Mouse (Mus musculus): ENCODE data around the gene Mgp. TPM values are rescaled to one million over a fixed set of nuclear protein-coding genes. Genes with fewer than 3 reads are reported as not detected.

Mgp gene
- polyA plus RNA-seq (2014; fragmentation: Nextera tagmentation; extraction: Ambion mirVana): 1.6 and 2.4 TPM in 2 replicates

- H3K27me3 ChIP-seq (ENCODE audit: control insufficient read depth, insufficient read depth, low read length): no peaks in the 10 kb centered on the region
- H3K4me3 ChIP-seq (ENCODE audit: low read depth, low read length): no peak within 1 kb of the TSS
- ATAC-seq (ENCODE audit: low FRiP score): no peak
- no peak within 1 kb of the TSS for H3K27ac ChIP-seq (ENCODE audit: low read depth, low read length)
- H3K36me3 ChIP-seq (ENCODE audit: control insufficient read depth, insufficient read depth, low read length): no peaks in the 10 kb centered on the region
- no peak within 1 kb of the TSS for H3K4me2 ChIP-seq
- H3K4me1 ChIP-seq (ENCODE audit: control insufficient read depth, insufficient read depth, low read length): no peaks in the 10 kb centered on the region
- H3K9ac ChIP-seq (ENCODE audit: low read length): no peak within 1 kb of the TSS
- no peak for DNase-seq (ENCODE audit: low spot score, missing footprints)
- no peaks in the 10 kb centered on the region for H3K9me3 ChIP-seq (ENCODE audit: control insufficient read depth, low read length)
- 66% methylated on average over 9 of the region's 9 CpGs for WGBS
Measured at GRCm38 (mm10) chr6:136875670-136876069, at the start of gene Mgp. Mgp (minus strand) TSS chr6:136875823.

- WGBS: 82% methylated on average over 8 of the region's 8 CpGs
- Histone ChIP-seq H3K9me3 (ENCODE audit: control insufficient read depth, low read length) (no peaks in the 10 kb centered on the region), H3K4me3 (ENCODE audit: low read depth, low read length) (no peak overlapping the region), H3K27ac (ENCODE audit: low read depth, low read length) (no peak overlapping the region), H3K9ac (ENCODE audit: low read length) (no peak overlapping the region), H3K4me2 (no peak overlapping the region), H3K36me3 (ENCODE audit: control insufficient read depth, insufficient read depth, low read length) (no peaks in the 10 kb centered on the region), H3K27me3 (ENCODE audit: control insufficient read depth, insufficient read depth, low read length) (no peaks in the 10 kb centered on the region), H3K4me1 (ENCODE audit: control insufficient read depth, insufficient read depth, low read length) (no peaks in the 10 kb centered on the region)
- no peak for ATAC-seq (ENCODE audit: low FRiP score)
- no peak for DNase-seq (ENCODE audit: low spot score, missing footprints)
Measured at GRCm38 (mm10) chr6:136925049-136925448, 49.4 kb upstream of the Mgp start.

GRCm38 (mm10) chr6:136923532-136923931 is 47.9 kb upstream of the Mgp start, which contains the start of gene Pde6h:
Pde6h (plus strand) TSS chr6:136923832.
- ATAC-seq (ENCODE audit: low FRiP score) (no peak), DNase-seq (ENCODE audit: low spot score, missing footprints) (no peak)
- Histone ChIP-seq H3K27me3 (ENCODE audit: control insufficient read depth, insufficient read depth, low read length) (no peaks in the 10 kb centered on the region), H3K9ac (ENCODE audit: low read length) (no peak within 1 kb of the TSS), H3K27ac (ENCODE audit: low read depth, low read length) (no peak within 1 kb of the TSS), H3K4me2 (no peak within 1 kb of the TSS), H3K36me3 (ENCODE audit: control insufficient read depth, insufficient read depth, low read length) (no peaks in the 10 kb centered on the region), H3K4me1 (ENCODE audit: control insufficient read depth, insufficient read depth, low read length) (no peaks in the 10 kb centered on the region), H3K4me3 (ENCODE audit: low read depth, low read length) (no peak within 1 kb of the TSS), H3K9me3 (ENCODE audit: control insufficient read depth, low read length) (no peaks in the 10 kb centered on the region)
- 93% methylated on average over 8 of the region's 8 CpGs for WGBS

GRCm38 (mm10) chr6:136922871-136923270 is 47.2 kb upstream of the Mgp start:
- Histone ChIP-seq H3K4me2 (no peak overlapping the region), H3K9ac (ENCODE audit: low read length) (no peak overlapping the region), H3K4me3 (ENCODE audit: low read depth, low read length) (no peak overlapping the region), H3K4me1 (ENCODE audit: control insufficient read depth, insufficient read depth, low read length) (no peaks in the 10 kb centered on the region), H3K9me3 (ENCODE audit: control insufficient read depth, low read length) (no peaks in the 10 kb centered on the region), H3K27me3 (ENCODE audit: control insufficient read depth, insufficient read depth, low read length) (no peaks in the 10 kb centered on the region), H3K36me3 (ENCODE audit: control insufficient read depth, insufficient read depth, low read length) (no peaks in the 10 kb centered on the region), H3K27ac (ENCODE audit: low read depth, low read length) (no peak overlapping the region)
- DNase-seq (ENCODE audit: low spot score, missing footprints) (no peak), ATAC-seq (ENCODE audit: low FRiP score) (no peak)
- WGBS: 88% methylated on average over 7 of the region's 7 CpGs

- no peak for ATAC-seq (ENCODE audit: low FRiP score)
- H3K9ac ChIP-seq (ENCODE audit: low read length): no peak within 1 kb of the TSS
- no peak within 1 kb of the TSS for H3K4me2 ChIP-seq
- no peaks in the 10 kb centered on the region for H3K4me1 ChIP-seq (ENCODE audit: control insufficient read depth, insufficient read depth, low read length)
- no peak within 1 kb of the TSS for H3K4me3 ChIP-seq (ENCODE audit: low read depth, low read length)
- H3K36me3 ChIP-seq (ENCODE audit: control insufficient read depth, insufficient read depth, low read length): no peaks in the 10 kb centered on the region
- no peak within 1 kb of the TSS for H3K27ac ChIP-seq (ENCODE audit: low read depth, low read length)
- WGBS: 82% methylated on average over 5 of the region's 5 CpGs
- DNase-seq (ENCODE audit: low spot score, missing footprints): no peak
- H3K9me3 ChIP-seq (ENCODE audit: control insufficient read depth, low read length): no peaks in the 10 kb centered on the region
- no peaks in the 10 kb centered on the region for H3K27me3 ChIP-seq (ENCODE audit: control insufficient read depth, insufficient read depth, low read length)
Measured at GRCm38 (mm10) chr6:136922080-136922479, 46.5 kb upstream of the Mgp start, which contains the start of gene Erp27. Erp27 (minus strand) TSS chr6:136922180.

GRCm38 (mm10) chr6:136921601-136922000 is 46.0 kb upstream of the Mgp start:
- Histone ChIP-seq H3K9me3 (ENCODE audit: control insufficient read depth, low read length) (no peaks in the 10 kb centered on the region), H3K27ac (ENCODE audit: low read depth, low read length) (no peak overlapping the region), H3K4me2 (no peak overlapping the region), H3K27me3 (ENCODE audit: control insufficient read depth, insufficient read depth, low read length) (no peaks in the 10 kb centered on the region), H3K4me3 (ENCODE audit: low read depth, low read length) (no peak overlapping the region), H3K4me1 (ENCODE audit: control insufficient read depth, insufficient read depth, low read length) (no peaks in the 10 kb centered on the region), H3K36me3 (ENCODE audit: control insufficient read depth, insufficient read depth, low read length) (no peaks in the 10 kb centered on the region), H3K9ac (ENCODE audit: low read length) (no peak overlapping the region)
- WGBS: 89% methylated on average over 7 of the region's 7 CpGs
- no peak for DNase-seq (ENCODE audit: low spot score, missing footprints)
- ATAC-seq (ENCODE audit: low FRiP score): no peak

GRCm38 (mm10) chr6:136920320-136921257 is 45.0 kb upstream of the Mgp start:
- Histone ChIP-seq H3K9ac (ENCODE audit: low read length) (peak overlapping the region; percentile 31; the same call in 1 of the 2 replicates), H3K27ac (ENCODE audit: low read depth, low read length) (no peak overlapping the region), H3K9me3 (ENCODE audit: control insufficient read depth, low read length) (no peaks in the 10 kb centered on the region), H3K4me1 (ENCODE audit: control insufficient read depth, insufficient read depth, low read length) (no peaks in the 10 kb centered on the region), H3K27me3 (ENCODE audit: control insufficient read depth, insufficient read depth, low read length) (no peaks in the 10 kb centered on the region), H3K4me2 (no peak overlapping the region), H3K36me3 (ENCODE audit: control insufficient read depth, insufficient read depth, low read length) (no peaks in the 10 kb centered on the region), H3K4me3 (ENCODE audit: low read depth, low read length) (no peak overlapping the region)
- peak; percentile 98 for DNase-seq (ENCODE audit: low spot score, missing footprints)
- ATAC-seq (ENCODE audit: low FRiP score): peak; percentile 65; the same call in 1 of the 2 replicates
- WGBS: 49% methylated on average over 16 of the region's 16 CpGs

GRCm38 (mm10) chr6:136917885-136918284 is 42.3 kb upstream of the Mgp start:
- 23% methylated on average over 2 of the region's 2 CpGs for WGBS
- ATAC-seq (ENCODE audit: low FRiP score): no peak
- H3K4me1 ChIP-seq (ENCODE audit: control insufficient read depth, insufficient read depth, low read length): peaks cover 2% of the 10 kb centered on the region; the same call in 1 of the 2 replicates
- no peak overlapping the region for H3K9ac ChIP-seq (ENCODE audit: low read length)
- H3K4me2 ChIP-seq: no peak overlapping the region
- H3K36me3 ChIP-seq (ENCODE audit: control insufficient read depth, insufficient read depth, low read length): no peaks in the 10 kb centered on the region
- no peak for DNase-seq (ENCODE audit: low spot score, missing footprints)
- H3K27me3 ChIP-seq (ENCODE audit: control insufficient read depth, insufficient read depth, low read length): no peaks in the 10 kb centered on the region
- no peaks in the 10 kb centered on the region for H3K9me3 ChIP-seq (ENCODE audit: control insufficient read depth, low read length)
- no peak overlapping the region for H3K27ac ChIP-seq (ENCODE audit: low read depth, low read length)
- H3K4me3 ChIP-seq (ENCODE audit: low read depth, low read length): no peak overlapping the region

GRCm38 (mm10) chr6:136915721-136916395 is 40.2 kb upstream of the Mgp start:
- Histone ChIP-seq H3K4me1 (ENCODE audit: control insufficient read depth, insufficient read depth, low read length) (peaks cover 2% of the 10 kb centered on the region; the same call in 1 of the 2 replicates), H3K9ac (ENCODE audit: low read length) (no peak overlapping the region), H3K27me3 (ENCODE audit: control insufficient read depth, insufficient read depth, low read length) (no peaks in the 10 kb centered on the region), H3K36me3 (ENCODE audit: control insufficient read depth, insufficient read depth, low read length) (no peaks in the 10 kb centered on the region), H3K9me3 (ENCODE audit: control insufficient read depth, low read length) (no peaks in the 10 kb centered on the region), H3K4me3 (ENCODE audit: low read depth, low read length) (no peak overlapping the region), H3K27ac (ENCODE audit: low read depth, low read length) (no peak overlapping the region), H3K4me2 (no peak overlapping the region)
- DNase-seq (ENCODE audit: low spot score, missing footprints): no peak
- WGBS: 92% methylated on average over 8 of the region's 8 CpGs
- ATAC-seq (ENCODE audit: low FRiP score): no peak

Data from midbrain, embryonic 11.5 days (tissue).